Mouse (Mus musculus): ENCODE results near the gene Asap3.

The Asap3 gene

GRCm38 (mm10) chr4:136223549-136224239 lies 17.5 kb downstream of the Asap3 start:
- no peak for DNase-seq (ENCODE audit: low read depth, low spot score)

- no peak for DNase-seq (ENCODE audit: low read depth, low spot score)
These were observed 18.0 kb downstream of the Asap3 start for GRCm38 (mm10) chr4:136224240-136224559.

GRCm38 (mm10) chr4:136224677-136225460 lies 18.7 kb downstream of the Asap3 start:
- DNase-seq (ENCODE audit: low read depth, low spot score) = no peak

- DNase-seq (ENCODE audit: low read depth, low spot score) = no peak
These were observed 21.2 kb downstream of the Asap3 start for GRCm38 (mm10) chr4:136227408-136227807.

- DNase-seq (ENCODE audit: low read depth, low spot score) = no peak
These were observed 22.5 kb downstream of the Asap3 start for GRCm38 (mm10) chr4:136228640-136229039.

GRCm38 (mm10) chr4:136238669-136239068 lies 32.5 kb downstream of the Asap3 start:
- no peak for DNase-seq (ENCODE audit: low read depth, low spot score)

- no peak for DNase-seq (ENCODE audit: low read depth, low spot score)
These were observed 32.9 kb downstream of the Asap3 start for GRCm38 (mm10) chr4:136239111-136239510.

GRCm38 (mm10) chr4:136239622-136240021 lies 33.5 kb downstream of the Asap3 start:
- DNase-seq (ENCODE audit: low read depth, low spot score) = peak; percentile 54

GRCm38 (mm10) chr4:136240123-136240522 lies 34.0 kb downstream of the Asap3 start:
- DNase-seq (ENCODE audit: low read depth, low spot score) = no peak

GRCm38 (mm10) chr4:136240955-136241354 lies 34.8 kb downstream of the Asap3 start:
- DNase-seq (ENCODE audit: low read depth, low spot score) = no peak

GRCm38 (mm10) chr4:136242065-136242703 lies 36.0 kb downstream of the Asap3 start:
- no peak for DNase-seq (ENCODE audit: low read depth, low spot score)

GRCm38 (mm10) chr4:136242728-136243127 lies 36.6 kb downstream of the Asap3 start:
- no peak for DNase-seq (ENCODE audit: low read depth, low spot score)

GRCm38 (mm10) chr4:136244208-136244607 lies 38.0 kb downstream of the Asap3 start:
- DNase-seq (ENCODE audit: low read depth, low spot score) = no peak

GRCm38 (mm10) chr4:136245681-136246080 lies 39.5 kb downstream of the Asap3 start:
- no peak for DNase-seq (ENCODE audit: low read depth, low spot score)

GRCm38 (mm10) chr4:136246568-136246969 lies 40.4 kb downstream of the Asap3 start:
- no peak for DNase-seq (ENCODE audit: low read depth, low spot score)

- no peak for DNase-seq (ENCODE audit: low read depth, low spot score)
These were observed 41.2 kb downstream of the Asap3 start for GRCm38 (mm10) chr4:136247386-136247728.

GRCm38 (mm10) chr4:136247729-136248463 lies 41.7 kb downstream of the Asap3 start, which contains the start of gene Tcea3:
Gene Tcea3, plus strand, starts transcription at chr4:136247729.
- no peak for DNase-seq (ENCODE audit: low read depth, low spot score)

GRCm38 (mm10) chr4:136248464-136249331 lies 42.5 kb downstream of the Asap3 start:
- DNase-seq (ENCODE audit: low read depth, low spot score) = no peak

GRCm38 (mm10) chr4:136249332-136249647 lies 43.1 kb downstream of the Asap3 start:
- no peak for DNase-seq (ENCODE audit: low read depth, low spot score)

GRCm38 (mm10) chr4:136249780-136250179 lies 43.6 kb downstream of the Asap3 start:
- no peak for DNase-seq (ENCODE audit: low read depth, low spot score)

GRCm38 (mm10) chr4:136255919-136256318 lies 49.8 kb downstream of the Asap3 start:
- no peak for DNase-seq (ENCODE audit: low read depth, low spot score)
